In the genomic region with DNA sequence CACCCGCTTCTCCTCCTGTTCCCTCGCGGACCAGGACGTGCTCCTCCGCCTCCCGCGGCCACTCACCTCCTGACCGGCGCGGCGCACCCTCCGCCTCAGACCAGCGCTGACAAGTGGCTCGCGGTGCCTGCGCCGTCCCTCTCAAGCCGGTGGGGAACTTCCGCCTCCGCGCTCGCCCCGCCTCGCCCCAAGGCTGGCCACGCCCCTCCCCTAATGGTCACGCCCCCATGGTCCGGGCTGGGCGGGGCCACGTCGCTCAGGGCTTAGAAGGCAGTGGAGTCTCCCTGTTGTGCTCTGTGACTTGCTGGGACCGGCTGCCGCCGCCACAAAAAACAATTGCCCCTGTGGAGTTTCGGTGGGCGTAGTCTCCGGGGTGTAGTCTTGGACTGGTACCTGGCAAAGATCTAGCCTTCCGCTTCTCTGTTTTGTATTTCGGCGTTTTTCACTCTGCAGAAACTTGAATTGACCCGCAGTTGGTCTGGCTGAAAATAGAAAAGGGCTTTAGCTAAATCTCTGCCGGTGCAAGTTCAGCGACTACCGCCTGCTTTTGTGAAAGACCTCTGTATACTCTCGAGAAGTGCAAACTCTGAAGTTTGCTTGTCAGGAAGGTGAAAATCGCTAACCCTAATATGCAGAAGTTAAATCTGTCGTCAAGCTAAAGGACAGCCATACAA, we compare ENCODE assay signal across 8 mouse cellular contexts. TPM values are rescaled to one million over a fixed set of nuclear protein-coding genes. Genes with fewer than 3 reads are reported as not detected.
DNase-seq lines count a peak whose midpoint lies in the region; ATAC-seq lines count a peak whose summit lies in the region.

A gene (minus strand): TSS at position 177 of the 674 bp plus-strand sequence.

- H3K9ac ChIP-seq in intestine, embryonic 14.5 days (ENCODE audit: low read length) = peak within 1 kb of the TSS; percentile 67

- H3K9me3 ChIP-seq in intestine, embryonic 14.5 days (ENCODE audit: control insufficient read depth, low read length) = no peaks in the 10 kb centered on the region

- peaks cover 6% of the 10 kb centered on the region for H3K4me1 ChIP-seq in intestine, embryonic 14.5 days (replicated peaks; ENCODE audit: control insufficient read depth, insufficient read depth, low read length)

- intact Hi-C loops in gastrocnemius, postnatal 14 days (cut with DNase I; ENCODE audit: low total_unique reads) = loop anchor here (5.0 kb wide), 1 partner anchor 42 kb away; no protein-coding TSS in a partner anchor
- intact Hi-C loops in left cerebral cortex, postnatal 14 days (cut with DNase I) = loop anchor here (5.0 kb wide), 1 partner anchor 47 kb away; no protein-coding TSS in a partner anchor

- WGBS in intestine, embryonic 14.5 days = under 1% methylated on average over 39 of the region's 46 CpGs

- H3K27ac ChIP-seq in intestine, embryonic 14.5 days (ENCODE audit: low read depth) = peak within 1 kb of the TSS; percentile 83

- peak; percentile 95 for DNase-seq in adipocyte (ENCODE audit: low spot score)
- peak; percentile 96 for DNase-seq in embryo, embryonic 10 days (ENCODE audit: low spot score)
- peak; percentile 95 for DNase-seq in gastrocnemius, postnatal 14 days
- DNase-seq in intestine, embryonic 14.5 days (ENCODE audit: low spot score) = peak; percentile 98
- peak; percentile 77 to 83 for DNase-seq in left cerebral cortex, postnatal 14 days (ENCODE audit: low spot score in 2 of 2)
- DNase-seq in mesoderm, embryonic 11.5 days (ENCODE audit: low read depth, low spot score) = peak; percentile 94
- DNase-seq in right cerebral cortex, postnatal 36 days (ENCODE audit: low spot score in 2 of 2) = peak; percentile 71 to 74
- DNase-seq in yolk sac, embryonic 10.5 days (ENCODE audit: low spot score) = peak; percentile 96

- peak within 1 kb of the TSS; percentile 83 for H3K4me2 ChIP-seq in intestine, embryonic 14.5 days (ENCODE audit: low read length)

- ATAC-seq in intestine, embryonic 14.5 days (replicated peaks; ENCODE audit: low FRiP score, low TSS enrichment, low read depth) = peak; percentile 97

- H3K4me3 ChIP-seq in intestine, embryonic 14.5 days (ENCODE audit: low read depth, low read length) = peak within 1 kb of the TSS; percentile 65

- H3K36me3 ChIP-seq in intestine, embryonic 14.5 days (ENCODE audit: control insufficient read depth, insufficient read depth, low read length) = no peaks in the 10 kb centered on the region

- H3K27me3 ChIP-seq in intestine, embryonic 14.5 days (replicated peaks; ENCODE audit: control insufficient read depth, insufficient read depth, low read length) = no peaks in the 10 kb centered on the region

RNA-seq across cellular contexts. Expression of the gene that starts here (rescaled TPM):
- 100 to 1,000 TPM; 452 to 543 TPM for total RNA-seq in gastrocnemius, postnatal 14 days (2021)
- 30.5 and 33.2 TPM in 2 replicates for polyA plus RNA-seq in intestine, embryonic 14.5 days (2014; fragmentation: Nextera tagmentation; extraction: Ambion mirVana)
- 10 to 100 TPM; 18.9 to 20.4 TPM for total RNA-seq in left cerebral cortex, postnatal 14 days (2021)

Comparison
In these comparisons a context has a peak if more than half of its experiments do, and no peak if none do; other contexts are left out.
1. Peak in every context shown above with its lines: DNase-seq, ATAC-seq, H3K4me3 ChIP-seq and H3K27ac ChIP-seq.
2. RNA of the gene that starts here (total RNA-seq): 452 to 543 TPM in gastrocnemius, postnatal 14 days; 18.9 to 20.4 TPM in left cerebral cortex, postnatal 14 days; every median in the first group is over 10 times any median in the second.